Mouse (Mus musculus): Measurements from ENCODE around the gene Fbxw4.
"Not testable (repeated sequence)": the region's sequence is repeated elsewhere in the genome, so short reads cannot be mapped to it uniquely, and the experiment has no call there.

Gene Fbxw4

DNA sequence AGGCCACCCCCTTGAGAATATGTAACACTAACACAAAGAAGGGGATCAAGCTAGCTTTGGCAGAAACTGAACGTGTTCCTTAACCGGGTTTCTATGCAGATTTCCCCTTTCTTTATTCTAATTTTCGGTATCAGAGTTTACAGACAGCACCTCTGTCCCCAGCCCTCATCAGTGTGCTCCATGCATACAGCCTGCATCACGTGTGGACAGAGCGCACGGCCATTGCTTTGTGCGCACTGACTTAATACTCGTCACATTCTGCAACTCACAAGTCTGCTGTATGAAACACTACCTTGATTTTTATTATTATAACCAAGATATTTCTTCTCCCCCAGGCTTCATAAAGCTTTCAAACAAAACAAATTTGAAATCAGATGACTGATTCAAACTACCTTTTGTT lies 4.2 kb downstream of the Fbxw4 start:
- no peak for DNase-seq

- DNase-seq: no peak
Measured at GRCm38 (mm10) chr19:45653986-45654385, 6.1 kb downstream of the Fbxw4 start.

- no peak for DNase-seq
Measured at GRCm38 (mm10) chr19:45652286-45652988, 7.7 kb downstream of the Fbxw4 start.

- DNase-seq: no peak
Measured at GRCm38 (mm10) chr19:45651524-45651923, 8.6 kb downstream of the Fbxw4 start.

DNA sequence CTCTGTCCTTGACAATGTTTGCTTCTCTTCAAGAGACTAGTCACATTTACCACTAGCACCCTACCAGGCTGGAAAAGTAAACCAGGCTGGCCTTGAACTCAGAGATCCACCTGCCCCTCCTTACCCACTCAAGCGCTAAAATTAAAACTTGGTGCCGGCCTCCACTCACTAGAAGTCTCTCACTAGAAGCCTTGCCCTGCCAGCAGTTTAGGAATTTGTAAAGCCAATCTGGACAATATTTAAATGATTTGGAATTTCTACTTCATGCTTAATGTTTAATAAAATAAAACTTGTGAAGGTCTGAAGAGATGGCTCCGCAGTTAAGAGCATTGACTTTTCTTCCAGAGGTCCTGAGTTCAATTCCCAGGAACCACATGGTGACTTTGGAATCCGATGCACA lies 10.3 kb downstream of the Fbxw4 start:
- DNase-seq: no peak

DNA sequence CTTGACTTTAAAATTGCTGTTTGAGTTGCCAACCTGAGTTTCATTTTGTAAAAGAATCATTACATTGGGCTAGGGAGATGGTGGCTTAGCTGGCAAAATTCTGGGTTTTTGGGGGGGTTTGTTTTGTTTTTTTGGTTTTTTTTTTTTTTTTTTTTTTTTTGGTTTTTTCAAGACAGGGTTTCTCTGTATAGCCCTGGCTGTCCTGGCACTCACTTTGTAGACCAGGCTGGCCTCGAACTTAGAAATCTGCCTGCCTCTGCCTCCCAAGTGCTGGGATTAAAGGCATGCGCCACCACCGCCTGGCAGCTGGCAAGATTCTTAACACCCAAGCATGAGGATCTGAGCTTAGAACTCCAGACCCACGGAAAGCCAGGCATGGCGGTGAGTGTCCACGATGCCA lies 11.6 kb downstream of the Fbxw4 start:
- DNase-seq: not testable (repeated sequence)

GRCm38 (mm10) chr19:45646866-45647265 lies 13.2 kb downstream of the Fbxw4 start:
- no peak for DNase-seq

DNA sequence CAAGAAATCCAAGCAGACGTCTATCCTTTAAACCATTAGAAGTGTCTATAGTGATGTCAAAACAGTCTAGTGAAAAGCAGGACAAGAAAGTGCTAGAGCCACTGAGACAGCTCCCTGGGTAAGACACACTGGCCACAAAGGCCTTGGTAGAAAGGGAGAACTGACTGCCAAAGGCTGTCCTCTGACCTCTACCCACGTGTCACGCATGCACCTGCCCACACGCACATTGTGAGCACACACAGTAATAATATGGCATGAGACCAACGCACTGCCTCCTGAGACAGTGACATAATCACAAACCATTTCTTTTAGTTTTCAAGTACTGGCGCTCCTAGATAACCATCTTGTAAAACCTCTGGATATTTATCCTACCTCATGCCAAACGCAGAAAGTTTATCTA lies 19.4 kb downstream of the Fbxw4 start:
- DNase-seq: no peak

DNA sequence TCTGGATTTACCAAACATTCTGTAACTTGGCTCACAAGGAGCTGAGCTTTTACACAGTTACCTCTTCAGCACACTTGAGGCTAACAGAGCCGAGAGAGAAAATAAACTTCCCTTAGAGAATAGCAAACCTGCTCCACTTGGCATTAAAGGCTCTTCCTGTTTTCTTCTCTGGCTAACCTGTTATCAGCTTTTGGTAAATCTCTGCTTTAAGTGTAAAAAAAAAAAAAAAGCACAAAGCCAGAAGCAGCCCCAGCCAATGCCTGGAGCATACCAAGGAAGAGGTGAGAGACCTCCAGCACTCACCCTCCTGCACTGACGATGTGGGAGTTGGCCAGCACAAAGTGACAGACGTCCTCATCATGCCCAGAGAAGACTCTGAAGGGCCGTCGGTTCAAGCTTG lies 24.2 kb downstream of the Fbxw4 start:
- DNase-seq: no peak

- DNase-seq: no peak
Measured at GRCm38 (mm10) chr19:45631584-45631983, 28.5 kb downstream of the Fbxw4 start.

GRCm38 (mm10) chr19:45630953-45631352 lies 29.2 kb downstream of the Fbxw4 start:
- DNase-seq: no peak

- DNase-seq: no peak
Measured at GRCm38 (mm10) chr19:45629219-45629618, 30.9 kb downstream of the Fbxw4 start.

- no peak for DNase-seq
Measured at GRCm38 (mm10) chr19:45628649-45629048, 31.5 kb downstream of the Fbxw4 start.

DNA sequence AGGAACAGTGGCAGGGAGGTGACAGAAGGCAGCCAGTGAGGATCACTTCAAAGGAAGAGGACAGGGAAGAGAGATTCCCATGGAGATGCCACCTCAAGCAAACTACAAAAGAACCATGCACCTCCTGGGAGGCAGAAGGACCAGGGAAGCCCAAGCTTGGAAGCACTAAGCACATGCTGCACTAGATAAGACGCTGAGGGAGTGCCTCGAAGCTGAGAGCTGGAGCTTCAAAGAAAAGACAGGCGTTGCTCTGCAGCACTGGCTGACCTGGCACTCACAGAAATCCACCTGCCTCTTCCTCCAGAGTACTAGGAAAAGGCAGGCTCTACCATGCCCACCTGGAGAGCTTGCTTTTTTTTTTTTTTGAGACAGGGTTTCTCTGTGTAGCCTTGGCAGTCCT lies 33.1 kb downstream of the Fbxw4 start:
- no peak for DNase-seq

DNA sequence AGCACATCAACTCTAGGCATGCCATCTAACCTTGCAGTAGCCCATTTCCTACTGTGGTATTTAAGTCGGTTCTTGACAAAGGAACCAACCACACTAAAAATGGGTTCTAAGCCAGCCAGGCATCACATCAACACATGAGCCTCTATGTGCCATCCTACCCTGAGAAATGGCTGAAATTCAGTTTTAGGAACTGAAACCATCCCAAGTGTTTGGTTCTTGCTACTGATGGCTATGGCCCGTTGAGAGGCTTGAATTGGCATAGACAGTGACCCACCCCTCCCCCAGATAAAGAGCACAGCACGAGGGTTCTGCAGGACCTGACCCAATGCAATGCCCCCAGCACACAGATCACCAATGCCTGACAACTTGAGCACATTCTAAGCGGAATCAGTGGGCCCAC lies 36.4 kb downstream of the Fbxw4 start:
- no peak for DNase-seq

GRCm38 (mm10) chr19:45622144-45622543 lies 38.0 kb downstream of the Fbxw4 start:
- DNase-seq: no peak

DNA sequence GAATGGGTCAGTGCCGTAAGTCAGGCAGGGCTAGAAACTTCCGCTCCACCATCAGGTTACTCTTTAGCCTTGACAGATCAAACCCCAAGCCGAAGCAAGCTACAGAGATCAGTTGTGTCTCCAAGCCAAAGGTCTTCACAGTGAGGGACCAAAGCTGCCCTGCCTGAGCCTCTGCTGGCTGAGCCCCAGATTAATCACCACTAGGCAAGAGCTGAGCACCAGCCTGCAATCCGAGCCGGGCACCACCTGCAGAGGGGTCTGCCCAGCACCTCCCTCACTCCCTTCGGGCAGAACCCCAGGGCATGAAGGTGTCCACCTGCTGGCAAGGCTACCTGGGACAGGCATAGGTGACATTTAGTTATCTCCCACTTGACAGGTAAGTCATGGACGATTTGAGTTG lies 39.1 kb downstream of the Fbxw4 start:
- no peak for DNase-seq

- no peak for DNase-seq
Measured at GRCm38 (mm10) chr19:45619744-45620501, 40.2 kb downstream of the Fbxw4 start.

DNA sequence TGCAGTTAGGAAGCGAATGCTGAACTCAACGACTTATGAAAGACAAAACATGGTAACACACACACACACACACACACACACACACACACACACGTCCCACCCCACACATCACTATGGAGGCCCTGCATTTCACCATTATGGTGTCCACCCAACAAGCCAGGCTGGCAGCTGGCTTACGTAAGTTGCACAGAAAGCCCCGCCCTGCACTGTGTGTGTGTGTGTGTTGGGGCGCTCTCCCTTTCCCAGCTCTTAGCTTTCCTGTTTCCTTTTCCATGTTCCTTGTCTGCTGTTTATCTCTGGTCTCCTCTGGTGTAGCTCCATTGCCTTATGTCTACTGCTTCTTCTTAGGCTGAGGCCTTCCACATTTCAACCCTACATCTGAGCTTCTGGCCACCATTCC lies 41.9 kb downstream of the Fbxw4 start:
- DNase-seq: no peak

GRCm38 (mm10) chr19:45616735-45617134 lies 43.4 kb downstream of the Fbxw4 start:
- no peak for DNase-seq

DNA sequence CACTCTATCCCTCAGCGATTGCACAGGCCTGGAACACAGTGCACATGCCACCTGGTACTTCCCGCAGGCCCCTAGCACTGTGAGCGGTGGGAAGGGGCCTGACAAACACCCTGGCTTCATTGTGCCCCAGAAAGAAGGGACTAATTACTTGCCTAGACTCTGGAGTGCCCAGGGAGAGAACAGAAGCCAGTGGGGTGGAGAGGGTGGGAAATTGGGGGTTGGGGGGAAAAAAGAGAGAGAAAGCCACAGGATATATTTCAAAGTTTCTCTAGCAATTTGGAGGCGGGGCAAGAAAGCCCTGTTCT lies 43.9 kb downstream of the Fbxw4 start:
- no peak for DNase-seq

DNA sequence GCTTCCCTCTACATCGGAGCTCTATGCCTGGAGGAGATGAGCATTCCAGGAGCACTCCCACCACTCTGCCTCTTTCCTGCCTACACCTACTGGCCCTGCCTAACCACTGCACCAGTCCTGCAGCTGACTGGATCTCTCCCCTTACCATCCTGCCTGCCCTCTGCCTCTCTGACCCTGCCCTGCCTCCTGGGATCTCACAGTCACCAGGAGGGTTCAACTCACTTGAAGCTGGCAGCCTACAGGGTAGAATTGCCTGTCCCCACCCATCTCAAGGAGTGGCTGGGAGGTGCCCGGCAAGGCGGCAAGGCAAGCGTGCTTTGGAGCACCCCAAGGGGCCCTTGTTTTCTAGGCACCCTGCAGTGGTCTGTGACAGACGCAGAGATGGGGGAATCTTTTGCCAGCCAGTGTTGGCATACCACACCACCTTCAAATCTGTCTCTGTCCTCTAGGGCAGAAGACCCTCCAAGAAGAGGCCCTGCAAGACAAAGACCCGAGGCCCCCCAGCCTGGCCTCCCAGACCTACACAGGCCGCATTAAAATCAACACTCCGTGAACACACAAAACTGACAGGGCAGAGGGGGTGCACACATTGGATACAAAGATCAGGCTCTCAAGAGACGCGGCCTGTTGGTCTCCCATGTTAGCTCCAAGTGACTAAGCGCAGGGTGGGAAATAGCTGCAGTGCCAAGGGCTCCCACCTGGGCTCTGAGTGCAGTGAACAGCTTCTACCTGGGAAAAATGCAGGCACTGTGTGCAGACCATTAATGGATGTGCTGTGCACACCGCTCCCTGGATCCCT lies 44.5 kb downstream of the Fbxw4 start:
- no peak for DNase-seq

DNA sequence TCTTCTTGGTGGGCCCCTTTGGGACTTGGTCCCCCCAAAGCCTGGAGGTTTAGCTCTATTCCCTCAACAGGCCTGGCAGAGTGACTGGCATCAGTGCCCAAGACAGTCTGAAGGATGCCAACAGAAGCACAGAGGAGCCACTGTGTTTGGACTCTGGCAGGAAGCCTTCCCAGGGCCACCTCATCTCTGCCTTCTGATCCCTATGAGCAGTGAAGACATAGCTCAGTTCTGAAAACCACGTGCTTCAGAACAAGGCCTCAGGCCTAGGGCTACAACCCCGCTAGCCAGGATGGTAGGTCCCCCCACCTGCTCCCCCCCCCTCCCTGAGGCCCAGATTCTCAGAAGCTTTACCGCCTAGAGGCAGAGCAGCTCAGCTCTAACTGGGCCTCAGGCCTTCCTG lies 45.2 kb downstream of the Fbxw4 start:
- no peak for DNase-seq

DNA sequence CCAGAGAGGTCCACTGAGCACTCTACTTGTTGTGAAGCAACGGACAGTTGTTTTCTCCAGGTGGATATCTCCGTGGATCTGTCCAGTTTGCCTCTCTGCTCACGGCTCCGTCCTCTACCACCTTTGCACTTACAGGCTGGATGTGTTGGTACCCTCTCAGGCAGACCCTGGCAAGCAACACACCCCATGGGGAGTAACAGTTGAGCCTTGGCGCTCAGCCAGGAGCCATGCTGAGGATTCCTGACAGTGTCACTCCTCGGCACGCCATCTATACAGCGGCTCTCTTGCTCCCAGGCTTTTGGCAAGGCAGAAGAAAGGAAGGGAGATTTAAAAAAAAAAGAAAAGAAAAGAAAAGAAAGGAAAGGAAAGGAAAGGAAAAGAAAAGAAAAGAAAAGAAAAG lies 45.7 kb downstream of the Fbxw4 start:
- DNase-seq: no peak

Measured in spleen, adult 18-20 months (tissue).